Mouse (Mus musculus) midbrain, embryonic 11.5 days (tissue): ENCODE data around the gene Snx7. TPM values are rescaled to one million over a fixed set of nuclear protein-coding genes. Genes with fewer than 3 reads are reported as not detected.

Experiments used
- ATAC-seq: fragments of 200-750 bp; cut with Nextera tagmentation; 2 replicates; pipeline ENCODE4 v1.8.0; 2017; ENCODE audit warnings: moderate TSS enrichment, moderate library complexity; ENCODE audit not compliant: low FRiP score
- DNase-seq: peaks from one replicate; pipeline ENCODE4 v3.0.0; 2015; ENCODE audit warnings: low spot score; ENCODE audit errors: missing footprints
- H3K27ac ChIP-seq: fragments of 300-500 bp; sonication (generic); 2 replicates; pipeline ENCODE4 v1.5.1; 2014; ENCODE audit warnings: low read depth, low read length
- H3K27me3 ChIP-seq: fragments of 300-500 bp; sonication (generic); 2 replicates; pipeline ENCODE4 v1.6.1; 2014; ENCODE audit warnings: mild to moderate bottlenecking, low read length, moderate library complexity, mixed read lengths; ENCODE audit not compliant: control insufficient read depth, insufficient read depth
- H3K36me3 ChIP-seq: fragments of 300-500 bp; sonication (generic); 2 replicates; pipeline ENCODE4 v1.6.1; 2014; ENCODE audit warnings: mild to moderate bottlenecking, low read length, moderate library complexity, mixed read lengths; ENCODE audit not compliant: control insufficient read depth, insufficient read depth
- H3K4me1 ChIP-seq: fragments of 300-500 bp; sonication (generic); 2 replicates; pipeline ENCODE4 v1.6.1; 2014; ENCODE audit warnings: low read length; ENCODE audit not compliant: control insufficient read depth, insufficient read depth
- H3K4me2 ChIP-seq: fragments of 300-500 bp; sonication (generic); 2 replicates; pipeline ENCODE4 v1.6.1; 2014; ENCODE audit warnings: mild to moderate bottlenecking, moderate library complexity
- H3K4me3 ChIP-seq: fragments of 300-500 bp; sonication (generic); 2 replicates; pipeline ENCODE4 v1.5.1; 2014; ENCODE audit warnings: low read depth, low read length
- H3K9ac ChIP-seq: fragments of 300-500 bp; sonication (generic); 2 replicates; pipeline ENCODE4 v1.6.1; 2014; ENCODE audit warnings: low read length
- H3K9me3 ChIP-seq: fragments of 300-500 bp; sonication (generic); 2 replicates; pipeline ENCODE4 v1.6.1; 2016; ENCODE audit warnings: low read length; ENCODE audit not compliant: control insufficient read depth
- WGBS: fragments of 180-500 bp; shearing (Covaris S2); extraction: QIAGEN DNeasy Blood & Tissue Kit; methylation state at CpG from one replicate; pipeline ENCODE4 v1.1.7; 2014; 5-methylcytosine and 5-hydroxymethylcytosine counted together
- polyA plus RNA-seq: library from polyadenylated mRNA; unstranded; fragments of >200 nt; fragmentation: Nextera tagmentation; extraction: Ambion mirVana; gene quantifications from 2 replicates; pipeline ENCODE4 v1.2.1, GENCODE M21; 2014

The Snx7 gene
- polyA plus RNA-seq, 1 experiment from 2014 or later: 15.4 TPM

- no peak overlapping the region for H3K4me3 ChIP-seq
- no peak overlapping the region for H3K9ac ChIP-seq
- H3K27me3 ChIP-seq: no peaks in the 10 kb centered on the region
- WGBS: 73% methylated on average over 3 of the region's 3 CpGs
- H3K27ac ChIP-seq: no peak overlapping the region
- no peaks in the 10 kb centered on the region for H3K9me3 ChIP-seq
- DNase-seq (no peak), ATAC-seq (no peak)
- no peaks in the 10 kb centered on the region for H3K4me1 ChIP-seq
- no peak overlapping the region for H3K4me2 ChIP-seq
- no peaks in the 10 kb centered on the region for H3K36me3 ChIP-seq
Observed at GRCm38 (mm10) chr3:117838020-117838419, 30.7 kb downstream of the Snx7 start.

DNA sequence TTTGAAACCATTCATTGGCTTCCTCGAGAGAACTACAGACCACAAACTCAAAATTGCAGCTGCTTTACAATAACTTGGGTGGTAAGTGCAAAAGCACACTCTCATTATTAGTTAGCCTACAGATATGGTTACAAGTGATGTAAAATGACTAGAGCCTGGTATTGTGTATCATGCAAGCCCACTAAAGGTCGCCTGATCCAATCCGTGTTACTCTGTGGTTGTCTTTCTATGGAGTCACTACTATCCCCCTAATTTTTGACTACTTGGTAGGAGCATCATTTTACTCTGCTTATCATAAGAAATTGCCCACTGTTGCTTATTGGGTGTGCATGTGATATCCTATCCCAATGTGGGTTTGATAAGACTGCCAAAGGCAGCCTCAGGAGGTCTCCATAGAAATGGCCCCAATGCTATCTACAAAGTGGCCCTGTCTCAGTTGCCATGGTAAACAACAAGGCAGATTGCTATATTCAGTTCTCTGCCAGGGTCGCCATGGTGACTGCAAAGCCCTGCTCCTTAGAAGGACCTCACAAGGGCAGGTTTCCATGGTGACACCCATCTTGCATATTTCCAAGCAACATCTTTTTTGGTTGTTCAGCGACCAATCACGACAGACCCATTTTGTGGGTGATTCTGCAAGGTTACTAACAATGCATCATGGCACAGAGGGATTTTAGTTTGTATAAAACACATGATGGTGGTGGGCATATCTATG lies 42.1 kb downstream of the Snx7 start:
- no peak overlapping the region for H3K4me2 ChIP-seq
- no peaks in the 10 kb centered on the region for H3K9me3 ChIP-seq
- H3K27ac ChIP-seq: no peak overlapping the region
- H3K9ac ChIP-seq: no peak overlapping the region
- no peaks in the 10 kb centered on the region for H3K27me3 ChIP-seq
- peak; percentile 97 for ATAC-seq
- WGBS: 56% methylated on average over 6 of the region's 6 CpGs
- peaks cover 8% of the 10 kb centered on the region; the same call in 1 of the 2 replicates for H3K4me1 ChIP-seq
- peak; percentile 87 for DNase-seq
- H3K4me3 ChIP-seq: no peak overlapping the region
- no peaks in the 10 kb centered on the region for H3K36me3 ChIP-seq

- H3K27ac ChIP-seq: no peak overlapping the region
- H3K36me3 ChIP-seq: no peaks in the 10 kb centered on the region
- peaks cover 8% of the 10 kb centered on the region; the same call in 1 of the 2 replicates for H3K4me1 ChIP-seq
- no peaks in the 10 kb centered on the region for H3K27me3 ChIP-seq
- no peaks in the 10 kb centered on the region for H3K9me3 ChIP-seq
- H3K9ac ChIP-seq: no peak overlapping the region
- 90% methylated on average over 3 of the region's 3 CpGs for WGBS
- DNase-seq: no peak
- H3K4me2 ChIP-seq: no peak overlapping the region
- no peak overlapping the region for H3K4me3 ChIP-seq
- ATAC-seq: no peak
Observed at GRCm38 (mm10) chr3:117823218-117823617, 45.5 kb downstream of the Snx7 start.

DNA sequence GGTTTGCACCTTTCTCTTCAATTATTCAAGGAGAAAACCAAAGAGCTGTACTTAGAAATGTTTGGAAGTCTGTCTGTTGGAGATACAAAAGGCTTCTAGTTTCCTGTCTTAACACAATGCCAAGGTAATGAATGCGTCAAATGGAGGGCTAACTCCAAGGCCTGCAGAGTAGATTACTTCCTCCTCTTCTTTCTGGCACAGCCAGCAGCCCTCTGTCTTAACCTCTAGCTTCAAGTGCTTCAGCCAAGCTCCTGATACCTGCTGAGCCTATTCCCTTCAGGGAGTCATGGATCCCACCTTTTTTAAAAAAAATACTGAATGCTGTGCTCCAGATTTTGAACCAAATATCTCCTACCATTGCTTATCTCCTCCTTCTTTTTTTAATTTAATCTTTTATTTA lies 51.1 kb downstream of the Snx7 start:
- H3K4me3 ChIP-seq: no peak overlapping the region

GRCm38 (mm10) chr3:117814218-117814617 lies 54.5 kb downstream of the Snx7 start:
- no peaks in the 10 kb centered on the region for H3K27me3 ChIP-seq
- H3K4me2 ChIP-seq: no peak overlapping the region
- H3K36me3 ChIP-seq: no peaks in the 10 kb centered on the region
- H3K4me1 ChIP-seq: no peaks in the 10 kb centered on the region
- ATAC-seq: no peak
- H3K9ac ChIP-seq: no peak overlapping the region
- H3K4me3 ChIP-seq: no peak overlapping the region
- DNase-seq: no peak
- no peak overlapping the region for H3K27ac ChIP-seq
- no peaks in the 10 kb centered on the region for H3K9me3 ChIP-seq
- WGBS: 87% methylated on average over 2 of the region's 2 CpGs

More for the DNA sequence above, 51.1 kb downstream of the Snx7 start:
- no peak overlapping the region for H3K9ac ChIP-seq
- H3K27me3 ChIP-seq: no peaks in the 10 kb centered on the region
- H3K9me3 ChIP-seq: no peaks in the 10 kb centered on the region
- no peak overlapping the region for H3K27ac ChIP-seq
- H3K36me3 ChIP-seq: no peaks in the 10 kb centered on the region
- WGBS: 71% methylated on average over 1 of the region's 1 CpGs
- DNase-seq: no peak
- ATAC-seq: no peak
- no peaks in the 10 kb centered on the region for H3K4me1 ChIP-seq
- H3K4me2 ChIP-seq: no peak overlapping the region

- Histone ChIP-seq H3K4me1 (no peaks in the 10 kb centered on the region), H3K9ac (no peak overlapping the region), H3K36me3 (no peaks in the 10 kb centered on the region), H3K9me3 (no peaks in the 10 kb centered on the region), H3K4me2 (no peak overlapping the region), H3K27me3 (no peaks in the 10 kb centered on the region), H3K4me3 (no peak overlapping the region), H3K27ac (no peak overlapping the region)
- ATAC-seq (no peak), DNase-seq (no peak)
- WGBS: 90% methylated on average over 4 of the region's 4 CpGs
Observed at GRCm38 (mm10) chr3:117812135-117812534, 56.6 kb downstream of the Snx7 start.

- no peak overlapping the region for H3K4me2 ChIP-seq
- no peak overlapping the region for H3K9ac ChIP-seq
- no peaks in the 10 kb centered on the region for H3K27me3 ChIP-seq
- H3K4me3 ChIP-seq: no peak overlapping the region
- DNase-seq (peak; percentile 49), ATAC-seq (no peak)
- H3K27ac ChIP-seq: no peak overlapping the region
- H3K4me1 ChIP-seq: no peaks in the 10 kb centered on the region
- H3K9me3 ChIP-seq: no peaks in the 10 kb centered on the region
- H3K36me3 ChIP-seq: no peaks in the 10 kb centered on the region
- WGBS: 88% methylated on average over 6 of the region's 6 CpGs
Observed at GRCm38 (mm10) chr3:117805782-117806181, 63.0 kb downstream of the Snx7 start.

DNA sequence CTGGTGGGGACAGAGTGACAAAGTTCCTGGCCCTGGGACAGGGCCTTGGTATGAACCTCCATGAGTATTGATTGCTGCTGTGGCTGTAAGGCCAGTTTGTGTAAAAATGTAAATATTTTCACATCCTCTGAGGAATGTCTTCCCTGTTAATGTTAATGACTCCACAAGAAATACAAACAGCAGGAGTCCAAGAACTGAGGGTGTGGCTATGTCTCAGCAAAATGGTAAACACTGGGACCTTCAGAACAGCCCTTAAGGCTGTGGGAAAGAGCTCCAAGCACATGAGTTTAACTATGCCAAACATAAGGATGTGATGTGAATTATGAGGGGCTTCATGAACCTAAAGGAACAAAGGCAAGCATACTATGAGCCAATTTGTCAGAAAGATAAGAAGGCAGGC lies 74.2 kb downstream of the Snx7 start:
- Histone ChIP-seq H3K4me1 (no peaks in the 10 kb centered on the region), H3K9ac (no peak overlapping the region), H3K4me2 (no peak overlapping the region), H3K27ac (no peak overlapping the region), H3K4me3 (no peak overlapping the region), H3K27me3 (no peaks in the 10 kb centered on the region), H3K36me3 (no peaks in the 10 kb centered on the region), H3K9me3 (no peaks in the 10 kb centered on the region)
- ATAC-seq (no peak), DNase-seq (no peak)

- no peak overlapping the region for H3K9ac ChIP-seq
- no peaks in the 10 kb centered on the region for H3K9me3 ChIP-seq
- H3K4me3 ChIP-seq: no peak overlapping the region
- ATAC-seq (no peak), DNase-seq (no peak)
- H3K36me3 ChIP-seq: no peaks in the 10 kb centered on the region
- WGBS: 77% methylated on average over 4 of the region's 4 CpGs
- no peak overlapping the region for H3K4me2 ChIP-seq
- H3K4me1 ChIP-seq: no peaks in the 10 kb centered on the region
- no peak overlapping the region for H3K27ac ChIP-seq
- H3K27me3 ChIP-seq: no peaks in the 10 kb centered on the region
Observed at GRCm38 (mm10) chr3:117791951-117792350, 76.8 kb downstream of the Snx7 start.
